Mouse (Mus musculus) monocyte, adult 2 months (primary cell): ENCODE data around the gene Nab1.
"Not testable (repeated sequence)": the region's sequence is repeated elsewhere in the genome, so short reads cannot be mapped to it uniquely, and the experiment has no call there.

Experiments used
- DNase-seq, 2 experiments: peaks; one replicate each; pipeline ENCODE4 v3.0.0; 2022; ENCODE audit warnings: low spot score in 2 of 2, low read depth in 1 of 2

Gene Nab1

GRCm38 (mm10) chr1:52500314-52500981 lies at the start of gene Nab1:
Gene Nab1, minus strand, starts transcription at chr1:52500679.
- peak; percentile 57 to 81 for DNase-seq

GRCm38 (mm10) chr1:52547451-52547850 lies 47.0 kb upstream of the Nab1 start:
- DNase-seq = no peak

GRCm38 (mm10) chr1:52546796-52547195 lies 46.3 kb upstream of the Nab1 start:
- no peak for DNase-seq

GRCm38 (mm10) chr1:52540124-52540523 lies 39.6 kb upstream of the Nab1 start:
- DNase-seq = not testable (repeated sequence)

- no peak for DNase-seq
These were observed 29.5 kb upstream of the Nab1 start for GRCm38 (mm10) chr1:52529933-52530332.

- DNase-seq = no peak
These were observed 27.2 kb upstream of the Nab1 start for GRCm38 (mm10) chr1:52527656-52528055.

- DNase-seq = no peak
These were observed 26.8 kb upstream of the Nab1 start for GRCm38 (mm10) chr1:52527252-52527651.

- no peak for DNase-seq
These were observed 24.2 kb upstream of the Nab1 start for GRCm38 (mm10) chr1:52524663-52525062.

- DNase-seq = no peak
These were observed 23.7 kb upstream of the Nab1 start for GRCm38 (mm10) chr1:52524150-52524549.

GRCm38 (mm10) chr1:52521436-52521993 lies 21.0 kb upstream of the Nab1 start:
- DNase-seq = no peak

GRCm38 (mm10) chr1:52520131-52520530 lies 19.7 kb upstream of the Nab1 start:
- DNase-seq = no peak

GRCm38 (mm10) chr1:52515249-52515648 lies 14.8 kb upstream of the Nab1 start:
- no peak for DNase-seq

- DNase-seq = no peak
These were observed 11.4 kb upstream of the Nab1 start for GRCm38 (mm10) chr1:52511788-52512425.

GRCm38 (mm10) chr1:52506211-52506610 lies 5.7 kb upstream of the Nab1 start:
- DNase-seq = no peak

- no peak for DNase-seq
These were observed 1.8 kb upstream of the Nab1 start for GRCm38 (mm10) chr1:52502296-52502695.

GRCm38 (mm10) chr1:52501688-52502133 lies 1.2 kb upstream of the Nab1 start:
- DNase-seq = no peak

- no peak for DNase-seq
These were observed 611 bp upstream of the Nab1 start for GRCm38 (mm10) chr1:52501090-52501489.

GRCm38 (mm10) chr1:52499601-52500313 lies 722 bp downstream of the Nab1 start:
- DNase-seq = peak in 1 of 2 experiments; percentile 47

- DNase-seq = no peak
These were observed 1.6 kb downstream of the Nab1 start for GRCm38 (mm10) chr1:52498786-52499450.

- no peak for DNase-seq
These were observed 10.8 kb downstream of the Nab1 start for GRCm38 (mm10) chr1:52489538-52490181.

- DNase-seq = no peak
These were observed 15.5 kb downstream of the Nab1 start for GRCm38 (mm10) chr1:52484980-52485379.
